Mouse (Mus musculus): ENCODE data around the gene Clps. TPM values are rescaled to one million over a fixed set of nuclear protein-coding genes. Genes with fewer than 3 reads are reported as not detected.

Gene Clps
- polyA plus RNA-seq, 2 experiments from 2014 or later = not detected

DNA sequence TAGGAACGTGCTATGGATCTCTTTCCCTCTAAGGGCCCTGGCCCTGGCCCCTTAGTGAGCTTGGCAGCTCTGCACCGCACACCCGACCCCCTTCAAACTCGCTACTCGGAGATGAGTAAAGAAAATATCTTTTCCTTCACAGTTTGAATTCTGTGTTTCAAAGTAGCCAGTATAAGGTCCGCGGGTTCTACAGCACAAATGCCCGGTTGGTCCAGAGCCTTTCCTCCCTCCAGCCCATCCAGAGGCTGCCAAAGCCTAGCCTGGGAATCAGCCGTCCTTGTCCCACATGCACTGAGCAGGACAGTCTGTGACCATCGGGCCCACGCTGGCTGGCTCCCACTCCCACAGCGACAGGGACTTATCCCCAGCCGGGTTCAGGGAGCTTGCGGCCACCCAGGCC lies 11.5 kb downstream of the Clps start, which contains the start of gene Clpsl2:
Gene Clpsl2, plus strand, starts transcription at position 301 of the 400 bp plus-strand sequence.
- no peak for ATAC-seq

DNA sequence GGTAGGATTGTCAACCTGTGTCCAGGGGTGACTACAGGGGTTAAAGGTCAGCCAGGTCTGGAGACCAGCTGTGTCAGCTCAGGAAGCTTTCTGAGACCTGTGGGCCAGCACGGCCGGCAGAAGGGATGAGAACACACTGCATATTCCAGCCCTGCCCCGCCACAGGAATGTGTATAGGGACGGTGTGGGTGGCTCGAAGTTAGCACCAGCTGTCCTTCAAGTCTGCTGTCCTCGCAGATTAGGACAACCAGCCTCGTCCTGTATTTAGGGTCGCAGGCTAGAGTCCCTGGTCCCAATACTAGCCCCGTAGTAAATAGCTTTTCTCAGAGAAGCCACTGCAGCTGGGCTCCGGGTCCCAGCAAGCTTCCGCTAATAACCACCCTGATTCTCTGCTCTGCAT lies 12.0 kb downstream of the Clps start:
- no peak for ATAC-seq

DNA sequence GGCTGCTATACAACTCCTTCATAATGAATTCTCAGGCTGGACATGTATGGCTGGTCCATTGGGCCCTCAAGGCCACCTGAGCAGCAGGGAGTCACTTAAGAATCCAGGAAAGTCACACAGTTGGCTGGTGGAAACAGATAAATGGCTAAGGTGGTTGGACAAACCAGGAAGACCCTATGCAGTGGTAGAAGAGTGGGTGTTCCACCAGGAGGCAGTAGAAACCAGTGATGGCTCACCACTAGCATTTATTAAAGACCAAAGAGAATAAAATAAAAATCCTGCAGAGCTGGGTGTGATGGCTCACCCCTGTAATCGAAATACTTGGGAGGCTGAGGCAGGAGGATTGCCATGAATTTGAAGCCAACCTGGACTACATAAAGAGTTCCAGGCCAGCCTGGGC lies 13.6 kb downstream of the Clps start:
- ATAC-seq = no peak

DNA sequence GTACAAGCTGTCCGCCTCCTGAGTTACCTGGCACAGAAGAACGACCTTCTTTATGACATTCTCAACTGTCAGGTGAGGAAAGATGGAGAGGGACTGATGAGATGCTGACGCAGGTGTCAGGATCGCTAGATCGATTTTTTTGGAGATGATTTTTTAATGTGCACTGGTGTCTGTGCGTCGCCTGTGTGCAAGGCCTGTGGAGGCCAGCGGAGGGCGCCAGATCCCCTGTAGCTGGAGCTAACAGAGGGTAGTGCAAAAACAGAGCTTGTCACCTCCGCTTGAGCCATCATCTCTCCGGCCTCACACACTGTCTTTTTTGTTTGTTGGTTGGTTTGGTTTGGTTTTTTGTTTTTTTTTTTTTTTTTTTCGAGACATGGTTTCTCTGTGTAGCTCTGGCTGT lies 22.7 kb downstream of the Clps start:
- ATAC-seq = no peak

DNA sequence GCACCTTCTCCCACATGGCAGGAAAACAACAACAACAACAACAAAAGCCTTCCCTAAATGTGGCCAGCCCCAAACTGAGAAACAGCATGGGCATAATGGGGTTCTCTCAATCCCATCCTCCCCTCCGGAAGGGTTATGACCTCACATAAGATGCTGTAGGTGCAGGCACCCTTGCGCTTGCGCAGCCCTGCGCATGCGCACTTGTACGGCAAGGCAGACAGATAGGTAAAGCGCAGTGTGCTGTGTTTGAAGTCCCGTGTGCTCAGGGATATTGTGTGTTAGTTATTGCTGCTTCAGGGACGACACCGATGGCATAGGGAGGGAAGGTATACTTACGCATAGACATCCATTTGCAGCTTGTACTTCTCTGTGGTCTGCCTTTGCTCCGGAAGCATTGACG lies 27.2 kb downstream of the Clps start:
- no peak for ATAC-seq

DNA sequence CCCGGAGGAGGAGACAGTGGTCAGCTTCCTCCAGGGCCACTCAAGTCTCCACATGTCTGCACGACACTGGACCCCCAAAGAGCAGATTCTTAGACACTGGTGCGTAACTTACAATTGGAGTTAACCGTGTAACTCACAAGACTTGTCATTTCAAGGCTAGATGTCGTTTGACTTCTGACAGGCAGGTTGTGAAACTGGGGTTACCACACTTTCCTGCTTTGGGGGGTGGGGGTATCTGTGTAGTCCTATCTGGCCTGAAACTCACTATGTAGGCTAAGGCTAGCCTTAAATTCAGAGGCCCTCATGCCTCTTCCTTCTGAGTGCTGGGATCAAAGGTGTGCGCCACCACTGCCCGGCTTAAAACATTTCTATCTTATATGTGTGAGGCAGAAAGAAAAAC lies 28.0 kb downstream of the Clps start:
- no peak for ATAC-seq

DNA sequence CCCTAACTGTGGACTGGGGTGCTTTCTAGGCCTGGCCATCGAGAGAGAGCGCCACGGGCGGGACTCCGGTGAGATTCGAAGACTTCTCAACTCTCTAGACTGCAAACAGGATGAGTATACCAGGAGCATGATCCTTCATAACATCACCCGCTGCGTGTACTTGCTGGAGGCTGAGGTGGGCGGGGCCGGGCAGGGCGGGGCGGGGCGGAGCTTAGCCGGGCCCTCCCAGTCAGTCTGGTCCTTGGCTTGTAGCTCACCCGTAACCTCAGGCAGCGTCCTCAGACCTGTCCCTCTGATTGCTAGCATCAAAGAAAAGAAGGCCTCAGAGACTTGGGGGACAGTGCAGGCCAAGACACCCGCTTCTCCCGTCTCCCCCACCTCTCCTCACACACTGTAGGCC lies 28.6 kb downstream of the Clps start:
- no peak for ATAC-seq

- no peak for ATAC-seq
These were observed 30.1 kb downstream of the Clps start, which contains the start of gene Armc12 for GRCm38 (mm10) chr17:28530506-28530905. TSS of gene Armc12 (plus strand) at chr17:28530806.

DNA sequence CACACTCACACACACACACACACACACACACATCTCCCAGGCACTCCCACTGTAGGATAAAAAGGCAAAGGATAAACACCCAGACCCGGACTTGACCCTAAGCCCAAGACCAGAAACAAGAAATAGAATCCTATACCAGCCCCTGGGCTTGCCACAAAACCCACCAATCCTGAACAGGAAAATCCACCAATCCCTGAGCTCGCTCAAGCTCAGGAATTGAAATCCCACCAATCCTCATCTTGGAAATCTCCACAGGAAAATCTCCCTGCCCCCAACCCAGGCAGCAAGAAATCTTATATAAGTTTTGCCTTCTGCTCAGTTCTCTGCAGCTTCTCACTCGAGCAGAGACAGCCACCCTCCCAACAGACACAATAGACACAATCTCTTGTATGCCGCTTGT lies 31.4 kb downstream of the Clps start:
- no peak for ATAC-seq

GRCm38 (mm10) chr17:28528043-28528351 lies 32.6 kb downstream of the Clps start:
- peak; percentile 33 for ATAC-seq

GRCm38 (mm10) chr17:28527184-28528042 lies 33.2 kb downstream of the Clps start:
- ATAC-seq = no peak

DNA sequence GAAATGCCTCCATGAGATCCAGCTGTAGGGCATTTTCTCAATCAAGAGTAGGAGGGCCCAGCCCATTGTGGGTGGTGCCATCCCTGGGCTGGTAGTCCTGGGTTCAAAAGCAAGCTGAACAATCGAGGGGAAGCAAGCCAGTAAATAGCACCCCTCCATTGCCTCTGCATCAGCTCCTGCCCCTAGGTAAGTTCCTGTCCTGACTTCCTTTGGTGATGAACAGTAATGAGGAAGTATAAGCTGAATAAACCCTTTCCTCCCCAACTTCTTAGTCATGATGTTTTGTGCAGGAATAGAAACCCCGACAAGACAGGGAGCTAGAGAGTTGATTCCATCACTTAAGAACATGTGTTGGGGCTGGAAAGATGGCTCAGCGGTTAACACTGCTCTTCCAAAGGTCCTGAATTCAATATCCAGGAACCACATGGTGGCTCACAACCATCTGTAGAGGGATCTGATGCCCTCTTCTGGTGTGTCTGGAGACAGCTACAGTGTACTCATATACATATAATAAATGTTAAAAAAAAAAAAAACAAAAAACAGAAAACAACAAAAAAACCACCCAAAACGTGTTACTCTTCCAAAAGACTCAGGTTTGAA lies 35.6 kb downstream of the Clps start:
- ATAC-seq = no peak

- no peak for ATAC-seq
These were observed 36.4 kb downstream of the Clps start for GRCm38 (mm10) chr17:28524009-28524695.

DNA sequence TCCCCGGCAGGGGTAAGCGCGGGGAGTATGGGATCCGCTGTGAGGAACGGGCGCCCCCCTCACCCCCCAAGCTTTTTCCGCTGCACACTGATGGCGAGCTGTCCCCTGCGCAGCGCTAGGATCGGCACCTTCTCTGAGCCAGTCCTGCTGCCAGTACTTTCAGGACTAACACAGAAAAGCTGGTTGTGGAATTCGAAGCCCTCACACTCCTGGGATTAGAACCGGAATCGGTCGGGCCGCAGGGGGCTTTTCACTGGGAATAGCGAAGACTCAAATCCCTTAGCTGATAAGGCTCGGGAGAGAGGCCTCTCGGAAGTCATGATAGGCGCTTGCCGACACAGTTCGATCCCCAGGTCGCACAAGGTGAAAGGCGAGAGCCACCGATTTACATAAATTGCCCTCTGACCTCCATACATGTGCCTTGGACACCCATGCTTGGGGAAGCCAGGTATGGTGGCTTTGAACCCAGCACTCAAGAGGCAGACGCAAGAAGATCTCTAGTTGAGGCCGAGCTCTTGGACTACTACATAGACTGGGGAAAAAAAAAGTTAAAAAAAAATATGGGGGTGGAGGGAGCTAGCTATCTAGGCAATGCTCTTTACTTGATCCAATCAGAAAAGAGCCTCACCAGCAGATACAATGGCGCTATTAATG lies 37.1 kb downstream of the Clps start:
- peak; percentile 5 for ATAC-seq

- peak; percentile 74 for ATAC-seq
These were observed 37.8 kb downstream of the Clps start for GRCm38 (mm10) chr17:28522623-28523354.

DNA sequence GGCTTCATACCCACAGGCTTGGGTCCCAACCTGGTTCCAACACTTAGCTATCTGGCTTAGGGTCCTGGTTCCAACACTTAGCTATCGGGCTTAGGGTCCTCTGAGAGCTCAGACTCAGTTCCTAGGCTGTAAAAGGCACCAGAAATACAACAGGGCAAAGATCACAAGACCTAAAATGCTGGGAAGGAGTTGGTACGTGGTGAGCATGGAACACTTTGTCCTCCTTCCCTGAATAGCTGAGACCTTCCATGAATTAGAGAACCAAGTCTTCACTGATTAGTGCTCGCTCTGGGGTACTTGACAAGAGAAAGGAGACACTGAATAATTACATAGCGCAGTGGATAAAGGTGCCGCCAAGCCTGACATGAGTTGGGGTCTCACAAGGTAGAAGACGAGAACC lies 38.6 kb downstream of the Clps start:
- no peak for ATAC-seq

GRCm38 (mm10) chr17:28521071-28521726 lies 39.4 kb downstream of the Clps start:
- no peak for ATAC-seq

DNA sequence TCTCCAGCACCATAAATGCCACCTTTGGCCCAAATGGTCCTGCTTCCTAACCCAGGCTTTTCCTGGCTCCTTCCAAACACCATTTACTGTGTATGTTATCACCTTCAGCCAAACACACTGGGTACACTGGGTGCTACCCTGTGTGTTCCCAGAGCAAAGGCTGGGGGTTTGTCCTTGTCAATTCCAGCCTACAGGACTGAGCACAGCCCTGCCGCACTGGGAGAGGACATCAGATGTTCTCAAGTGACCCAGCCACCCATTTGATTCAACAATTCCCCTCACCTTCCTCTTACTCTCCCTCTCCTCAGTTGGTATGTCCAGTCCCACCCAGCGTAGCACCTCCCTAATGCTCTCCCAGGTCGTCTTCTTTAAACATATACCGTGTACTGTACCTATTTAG lies 40.0 kb downstream of the Clps start:
- no peak for ATAC-seq

DNA sequence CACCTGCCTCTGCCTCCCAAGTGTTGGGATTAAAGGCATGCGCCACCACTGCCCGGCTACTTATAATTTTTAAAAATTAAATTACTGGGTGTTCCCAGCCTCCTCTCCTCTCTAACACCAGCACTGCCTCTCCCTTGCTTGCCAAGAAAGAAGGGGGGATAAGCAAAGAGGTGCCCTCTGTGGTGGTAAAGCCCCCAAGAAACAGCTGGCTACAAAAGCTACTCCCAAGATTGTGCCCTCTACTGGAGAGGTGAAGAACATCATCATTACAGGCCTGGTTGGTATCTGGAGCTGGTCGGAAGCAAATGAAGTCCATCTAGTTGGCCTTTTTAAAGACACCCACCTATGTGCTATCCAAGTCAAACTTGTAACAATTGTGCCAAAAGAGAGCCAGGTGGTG lies 40.7 kb downstream of the Clps start:
- ATAC-seq = no peak

- no peak for ATAC-seq
These were observed 41.9 kb downstream of the Clps start for GRCm38 (mm10) chr17:28518615-28519071.

DNA sequence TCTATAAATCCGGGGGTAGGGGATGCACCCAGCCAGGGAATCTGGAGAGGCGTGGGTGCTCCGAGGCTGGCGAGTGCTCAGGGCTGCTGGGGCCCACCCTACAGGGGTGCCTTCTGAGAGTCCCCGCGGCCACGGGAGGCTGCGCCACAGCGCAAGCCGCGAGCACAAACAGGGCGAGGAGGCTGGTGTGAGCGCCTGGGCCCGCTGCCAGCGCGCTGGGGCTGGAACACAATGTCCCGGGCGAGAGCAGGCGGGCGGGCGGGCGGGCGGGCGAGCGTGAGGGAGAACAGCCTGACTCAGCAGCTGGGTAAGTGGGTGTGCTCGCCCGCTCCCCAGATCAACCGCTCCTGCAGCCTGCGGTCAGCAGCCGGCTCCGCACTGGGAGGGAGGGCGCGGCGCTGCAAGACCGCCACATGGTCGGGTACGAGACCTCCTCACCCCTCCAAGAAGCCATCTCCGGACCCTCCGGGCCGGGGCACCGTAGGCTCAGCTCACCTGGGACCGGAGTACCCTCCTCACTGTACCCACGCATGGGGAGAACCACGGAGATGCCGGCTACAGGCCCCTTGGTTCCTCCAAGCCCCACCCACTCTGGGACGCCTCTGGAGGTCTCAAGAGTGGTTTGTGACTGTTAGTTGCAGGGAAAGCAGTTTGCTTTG lies 42.5 kb downstream of the Clps start:
- ATAC-seq = peak; percentile 12
